In the genomic region with DNA sequence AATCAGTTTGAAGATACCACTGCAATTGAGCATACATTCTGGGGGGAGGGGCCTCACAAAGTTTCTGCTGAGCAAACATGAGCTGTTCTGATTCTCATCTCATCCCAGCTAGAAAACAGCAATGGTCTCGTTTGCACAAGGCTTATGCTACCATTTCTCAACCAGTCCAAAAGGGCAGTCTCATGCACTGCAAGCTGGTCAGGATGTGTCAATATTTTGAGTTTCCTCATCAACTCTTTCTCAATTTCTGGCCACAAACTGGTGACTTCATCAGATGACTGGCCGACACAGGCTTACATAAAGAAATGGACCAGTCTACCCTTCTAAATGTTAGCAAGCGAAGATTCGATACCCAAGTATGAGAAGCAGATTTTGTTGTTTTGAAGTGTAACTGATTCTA, we compare ENCODE assay signal across 12 mouse cellular contexts. TPM values are rescaled to one million over a fixed set of nuclear protein-coding genes. Genes with fewer than 3 reads are reported as not detected.
DNase-seq lines count a peak whose midpoint lies in the region; ATAC-seq and TF ChIP-seq lines count a peak whose summit lies in the region.
"Had no signal": no experiment of that assay in that cellular context is flagged by ENCODE, and none has a peak within 500 bp of the region (broad histone marks: within the 10 kb centered on the region; RNA-seq: fewer than 3 reads in every experiment).

No protein-coding gene starts in this region.

- H3K9ac ChIP-seq in kidney, embryonic 15.5 days = no peak overlapping the region
- no peak overlapping the region for H3K9ac ChIP-seq in stomach, postnatal 0 days (ENCODE audit: low read length)
- no peak overlapping the region for H3K9ac ChIP-seq in hindbrain, embryonic 16.5 days (ENCODE audit: low read depth, low read length)

- WGBS in kidney, embryonic 15.5 days = 80% methylated on average over 4 of the region's 4 CpGs
- WGBS in stomach, postnatal 0 days = 58% methylated on average over 4 of the region's 4 CpGs
- 90% methylated on average over 4 of the region's 4 CpGs for WGBS in hindbrain, embryonic 16.5 days

- H3K36me3 ChIP-seq in kidney, embryonic 15.5 days = peaks cover 11% of the 10 kb centered on the region; the same call in 1 of the 2 replicates
- H3K36me3 ChIP-seq in stomach, postnatal 0 days (ENCODE audit: control insufficient read depth, insufficient read depth, low read length) = no peaks in the 10 kb centered on the region
- no peaks in the 10 kb centered on the region for H3K36me3 ChIP-seq in hindbrain, embryonic 16.5 days (ENCODE audit: control insufficient read depth, insufficient read depth, low read length)

- TF ChIP-seq CTCF in stomach, postnatal 0 days (IDR thresholded peaks at IDR 0.05; ENCODE audit: low read depth) = no peak

- peaks cover 21% of the 10 kb centered on the region for H3K4me1 ChIP-seq in kidney, embryonic 15.5 days
- no peaks in the 10 kb centered on the region for H3K4me1 ChIP-seq in stomach, postnatal 0 days (replicated peaks; ENCODE audit: control insufficient read depth, insufficient read depth)
- no peaks in the 10 kb centered on the region for H3K4me1 ChIP-seq in hindbrain, embryonic 16.5 days (ENCODE audit: control insufficient read depth, insufficient read depth, low read depth, low read length)

- no peaks in the 10 kb centered on the region for H3K27me3 ChIP-seq in kidney, embryonic 15.5 days
- H3K27me3 ChIP-seq in stomach, postnatal 0 days (ENCODE audit: control insufficient read depth, insufficient read depth, low read length) = no peaks in the 10 kb centered on the region
- H3K27me3 ChIP-seq in hindbrain, embryonic 16.5 days (replicated peaks; ENCODE audit: control insufficient read depth, insufficient read depth, low read length) = no peaks in the 10 kb centered on the region
- H3K27me3 ChIP-seq: CH12.LX had no signal

- no peak overlapping the region for H3K4me3 ChIP-seq in kidney, embryonic 15.5 days (replicated peaks)
- no peak overlapping the region for H3K4me3 ChIP-seq in stomach, postnatal 0 days (ENCODE audit: low read depth, low read length)
- H3K4me3 ChIP-seq in hindbrain, embryonic 16.5 days (ENCODE audit: low read length) = no peak overlapping the region
- H3K4me3 ChIP-seq: heart, adult 2 months had no signal

- H3K4me2 ChIP-seq in kidney, embryonic 15.5 days = no peak overlapping the region
- no peak overlapping the region for H3K4me2 ChIP-seq in stomach, postnatal 0 days (replicated peaks; ENCODE audit: low read depth)
- H3K4me2 ChIP-seq in hindbrain, embryonic 16.5 days (ENCODE audit: low read length) = no peak overlapping the region
- H3K4me2 ChIP-seq: midbrain, embryonic 11.5 days had no signal

- H3K27ac ChIP-seq in kidney, embryonic 15.5 days = 0 out of 2 replicates have a peak overlapping the region, but pooled peaks have one; percentile 9
- H3K27ac ChIP-seq in stomach, postnatal 0 days (replicated peaks) = no peak overlapping the region
- no peak overlapping the region for H3K27ac ChIP-seq in hindbrain, embryonic 16.5 days (ENCODE audit: low read depth, low read length)
- H3K27ac ChIP-seq: heart, adult 2 months had no signal

- no peak for DNase-seq in kidney, postnatal 14 days
- DNase-seq in lung, postnatal 14 days = peak; percentile 31
- DNase-seq in stomach, postnatal 0 days (ENCODE audit: low spot score) = peak; percentile 57
- no peak for DNase-seq in MN1 (ENCODE audit: low spot score)
- DNase-seq in embryo, embryonic 9.5 days (ENCODE audit: extremely low spot score) = no peak
- DNase-seq: cerebellum, adult 9-10 months had no signal

- no peaks in the 10 kb centered on the region for H3K9me3 ChIP-seq in kidney, embryonic 15.5 days (replicated peaks)
- H3K9me3 ChIP-seq in stomach, postnatal 0 days (ENCODE audit: control insufficient read depth, low read length) = no peaks in the 10 kb centered on the region
- H3K9me3 ChIP-seq in hindbrain, embryonic 16.5 days (ENCODE audit: control insufficient read depth, low read length) = no peaks in the 10 kb centered on the region

- ATAC-seq in kidney, embryonic 15.5 days (replicated peaks; ENCODE audit: low FRiP score) = no peak
- peak; percentile 92 for ATAC-seq in granulocyte monocyte progenitor cell, adult 5-6 weeks (replicated peaks; ENCODE audit: poor library complexity, severe bottlenecking)
- peak; percentile 96 for ATAC-seq in stomach, postnatal 0 days (ENCODE audit: low FRiP score, low TSS enrichment)
- ATAC-seq in hindbrain, embryonic 16.5 days = no peak

- no peak for TF ChIP-seq EP300 in stomach, postnatal 0 days (optimal IDR thresholded peaks at IDR 0.05)

RNA-seq across cellular contexts. Expression of a gene that starts 9.8 kb away (rescaled TPM):
- polyA plus RNA-seq in kidney, embryonic 15.5 days (2015; fragmentation: Nextera tagmentation; extraction: Ambion mirVana) = 87.0 and 94.9 TPM in 2 replicates
- 116 and 120 TPM in 2 replicates for total RNA-seq in granulocyte monocyte progenitor cell, adult 5-6 weeks (2014; fragmentation: Nextera tagmentation)
- 60.2 and 65.5 TPM in 2 replicates for total RNA-seq in granulocyte monocyte progenitor cell, adult 5-6 weeks (2017)
- 67.1 and 70.8 TPM in 2 replicates for polyA plus RNA-seq in stomach, postnatal 0 days (2015; fragmentation: Nextera tagmentation; extraction: Ambion mirVana)
- 110 and 124 TPM in 2 replicates for polyA plus RNA-seq in hindbrain, embryonic 16.5 days (2015; fragmentation: Nextera tagmentation; extraction: Ambion mirVana)

Comparison
In these comparisons a context has a peak if more than half of its experiments do, and no peak if none do; other contexts are left out.
1. ATAC-seq: peak in granulocyte monocyte progenitor cell, adult 5-6 weeks (single experiment) and stomach, postnatal 0 days (single experiment); none in kidney, embryonic 15.5 days (single experiment) and hindbrain, embryonic 16.5 days (single experiment).
2. DNase-seq: peak in lung, postnatal 14 days (single experiment) and stomach, postnatal 0 days (single experiment); none in kidney, postnatal 14 days (single experiment), MN1 (single experiment) and embryo, embryonic 9.5 days (single experiment).